Mouse (Mus musculus): ENCODE data around the gene Olfr1412.
A peak's percentile ranks its signal among the peaks of the same experiment; 100 is the strongest.

Gene Olfr1412

GRCm38 (mm10) chr1:92585479-92585878 is at the start of gene Olfr1412:
TSS of gene Olfr1412 (plus strand) at chr1:92585779.
- DNase-seq (ENCODE audit: low spot score) = no peak

GRCm38 (mm10) chr1:92536972-92537371 is 48.6 kb upstream of the Olfr1412 start:
- DNase-seq (ENCODE audit: low spot score) = no peak

GRCm38 (mm10) chr1:92539071-92539470 is 46.5 kb upstream of the Olfr1412 start:
- no peak for DNase-seq (ENCODE audit: low spot score)

GRCm38 (mm10) chr1:92545929-92546328 is 39.6 kb upstream of the Olfr1412 start:
- DNase-seq (ENCODE audit: low spot score) = no peak

GRCm38 (mm10) chr1:92571022-92571421 is 14.6 kb upstream of the Olfr1412 start, which contains the start of gene Olfr1413:
TSS of gene Olfr1413 (plus strand) at chr1:92571322.
- DNase-seq (ENCODE audit: low spot score) = no peak

- no peak for DNase-seq (ENCODE audit: low spot score)
These were observed 8.5 kb downstream of the Olfr1412 start, which contains the start of gene Olfr1411 for GRCm38 (mm10) chr1:92594111-92594510. TSS of gene Olfr1411 (plus strand) at chr1:92594411.

- DNase-seq (ENCODE audit: low spot score) = no peak
These were observed 10.4 kb downstream of the Olfr1412 start for GRCm38 (mm10) chr1:92596019-92596418.

- DNase-seq (ENCODE audit: low spot score) = no peak
These were observed 19.9 kb downstream of the Olfr1412 start, which contains the start of gene Olfr1410 for GRCm38 (mm10) chr1:92605482-92605881. TSS of gene Olfr1410 (plus strand) at chr1:92605782.

- no peak for DNase-seq (ENCODE audit: low spot score)
These were observed 22.1 kb downstream of the Olfr1412 start for GRCm38 (mm10) chr1:92607711-92608110.

GRCm38 (mm10) chr1:92611008-92611407 is 25.4 kb downstream of the Olfr1412 start:
- DNase-seq (ENCODE audit: low spot score) = peak; percentile 78

GRCm38 (mm10) chr1:92613175-92613574 is 27.6 kb downstream of the Olfr1412 start:
- no peak for DNase-seq (ENCODE audit: low spot score)

- peak; percentile 68 for DNase-seq (ENCODE audit: low spot score)
These were observed 28.9 kb downstream of the Olfr1412 start for GRCm38 (mm10) chr1:92614516-92614915.

GRCm38 (mm10) chr1:92616046-92616445 is 30.5 kb downstream of the Olfr1412 start:
- DNase-seq (ENCODE audit: low spot score) = no peak

- DNase-seq (ENCODE audit: low spot score) = no peak
These were observed 31.9 kb downstream of the Olfr1412 start, which contains the start of gene Olfr12 for GRCm38 (mm10) chr1:92617488-92617887. TSS of gene Olfr12 (plus strand) at chr1:92617788.

- DNase-seq (ENCODE audit: low spot score) = no peak
These were observed 32.8 kb downstream of the Olfr1412 start for GRCm38 (mm10) chr1:92618360-92618759.

- DNase-seq (ENCODE audit: low spot score) = no peak
These were observed 42.6 kb downstream of the Olfr1412 start for GRCm38 (mm10) chr1:92628227-92628626.

- DNase-seq (ENCODE audit: low spot score) = no peak
These were observed 46.6 kb downstream of the Olfr1412 start for GRCm38 (mm10) chr1:92632196-92632595.

- no peak for DNase-seq (ENCODE audit: low spot score)
These were observed 47.4 kb downstream of the Olfr1412 start for GRCm38 (mm10) chr1:92632948-92633347.

GRCm38 (mm10) chr1:92633726-92634125 is 48.1 kb downstream of the Olfr1412 start:
- DNase-seq (ENCODE audit: low spot score) = no peak

GRCm38 (mm10) chr1:92634569-92634968 is 49.0 kb downstream of the Olfr1412 start:
- DNase-seq (ENCODE audit: low spot score) = no peak

GRCm38 (mm10) chr1:92634976-92635599 is 49.5 kb downstream of the Olfr1412 start:
- DNase-seq (ENCODE audit: low spot score) = no peak

- DNase-seq (ENCODE audit: low spot score) = no peak
These were observed 50.4 kb downstream of the Olfr1412 start for GRCm38 (mm10) chr1:92636015-92636414.

GRCm38 (mm10) chr1:92636676-92637075 is 51.1 kb downstream of the Olfr1412 start:
- DNase-seq (ENCODE audit: low spot score) = no peak

All from retina, embryonic 14.5 days (tissue).